Mouse (Mus musculus) megakaryocyte-erythroid progenitor cell, adult 5 weeks (primary cell): ENCODE measurements around the gene Ergic2. TPM values are rescaled to one million over a fixed set of nuclear protein-coding genes. Genes with fewer than 3 reads are reported as not detected.

Experiments used
- polyA plus RNA-seq: library from polyadenylated mRNA; stranded (reverse); fragments of >175 nt; gene quantifications from 2 replicates; pipeline ENCODE4 v1.2.3, GENCODE M21; 2012

The Ergic2 gene
- 3.9 and 5.2 TPM in 2 replicates for polyA plus RNA-seq

GRCm38 (mm10) chr6:148211897-148212680 lies at the start of gene Ergic2:
Ergic2 (minus strand) TSS chr6:148212374.

Other genes starting within 250 kb of the Ergic2 start
- gene Far2, start 165.1 kb downstream of the Ergic2 start, polyA plus RNA-seq = 0.70 TPM in 2 replicates
- 0.02 and 0.31 TPM in 2 replicates for gene Tmtc1, start 232.0 kb upstream of the Ergic2 start, polyA plus RNA-seq